Mouse (Mus musculus) midbrain, embryonic 10.5 days (tissue): Measurements from ENCODE around the gene Wdpcp. TPM values are rescaled to one million over a fixed set of nuclear protein-coding genes. Genes with fewer than 3 reads are reported as not detected.

Source experiments
- DNase-seq: peaks from one replicate; pipeline ENCODE4 v3.0.0-alpha.2; 2017; ENCODE audit warnings: low spot score
- H3K27ac ChIP-seq: fragments of 300-500 bp; sonication (generic); replicated peaks from 2 replicates; pipeline ENCODE4 v1.5.1; 2016; ENCODE audit warnings: mild to moderate bottlenecking
- H3K27me3 ChIP-seq: fragments of 300-500 bp; sonication (generic); 2 replicates; pipeline ENCODE4 v1.6.1; 2016; ENCODE audit warnings: low read depth, mild to moderate bottlenecking; ENCODE audit not compliant: poor library complexity, severe bottlenecking
- H3K36me3 ChIP-seq: fragments of 300-500 bp; sonication (generic); 2 replicates; pipeline ENCODE4 v1.6.1; 2016; ENCODE audit warnings: mild to moderate bottlenecking, moderate library complexity
- H3K4me1 ChIP-seq: fragments of 300-500 bp; sonication (generic); 2 replicates; pipeline ENCODE4 v1.6.1; 2016
- H3K4me3 ChIP-seq: fragments of 300-500 bp; sonication (generic); 2 replicates; pipeline ENCODE4 v1.5.1; 2016; ENCODE audit warnings: mild to moderate bottlenecking, moderate library complexity
- H3K9me3 ChIP-seq: fragments of 300-500 bp; sonication (generic); replicated peaks from 2 replicates; pipeline ENCODE4 v1.6.1; 2016; ENCODE audit warnings: mild to moderate bottlenecking
- WGBS: fragments of 180-500 bp; shearing (Covaris S2); methylation state at CpG from one replicate; pipeline ENCODE4 v1.1.7; 2016; 5-methylcytosine and 5-hydroxymethylcytosine counted together
- polyA plus RNA-seq: library from polyadenylated mRNA; unstranded; fragments of >200 nt; fragmentation: Nextera tagmentation; extraction: Ambion mirVana; gene quantifications from 2 replicates; pipeline ENCODE4 v1.2.1, GENCODE M21; 2016

The Wdpcp gene
- polyA plus RNA-seq, 1 experiment from 2014 or later: 11.9 TPM

DNA sequence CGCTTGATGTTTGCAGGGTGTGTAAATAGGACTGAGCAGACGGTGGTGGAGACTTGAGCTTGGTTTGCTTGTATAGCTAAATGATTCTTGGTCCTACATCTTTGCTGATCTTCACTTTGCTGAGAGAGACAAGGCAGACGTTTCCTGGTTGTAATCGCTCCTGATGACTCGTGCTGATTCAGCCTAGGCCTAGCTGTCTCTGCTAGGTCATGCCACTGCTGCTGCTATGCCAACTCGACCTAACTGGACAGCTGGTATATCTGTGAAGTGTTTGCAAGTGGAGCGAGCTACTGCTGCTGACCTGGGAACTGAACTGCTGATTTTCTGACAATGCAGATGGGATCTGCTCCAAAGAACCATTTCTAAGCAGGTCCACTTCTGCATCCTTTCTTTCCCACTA lies 9.4 kb downstream of the Wdpcp start:
- H3K27ac ChIP-seq: no peak overlapping the region
- H3K27me3 ChIP-seq: no peaks in the 10 kb centered on the region
- 80% methylated on average over 7 of the region's 7 CpGs for WGBS
- H3K36me3 ChIP-seq: no peaks in the 10 kb centered on the region
- DNase-seq: no peak
- no peaks in the 10 kb centered on the region for H3K4me1 ChIP-seq
- no peak overlapping the region for H3K4me3 ChIP-seq
- no peaks in the 10 kb centered on the region for H3K9me3 ChIP-seq

DNA sequence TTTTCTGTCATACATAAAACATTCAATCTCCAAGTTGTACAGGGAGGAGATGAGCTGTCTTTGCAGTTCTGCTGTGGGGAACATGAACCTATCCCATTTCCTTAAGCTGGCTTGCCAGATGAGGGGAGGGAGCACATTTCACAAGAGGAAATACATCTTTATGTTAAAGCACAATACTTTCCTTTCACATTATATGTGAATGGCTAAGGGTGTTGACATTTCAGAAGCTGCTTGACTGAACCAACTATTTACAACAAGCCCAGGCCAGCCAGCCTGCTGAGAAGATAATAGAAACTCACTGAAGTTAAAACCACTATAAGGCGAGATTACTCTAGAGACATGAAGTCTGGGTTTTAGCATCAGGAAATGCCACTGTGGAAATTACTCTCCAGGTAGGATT lies 11.3 kb downstream of the Wdpcp start:
- Histone ChIP-seq H3K27ac (no peak overlapping the region), H3K36me3 (no peaks in the 10 kb centered on the region), H3K9me3 (no peaks in the 10 kb centered on the region), H3K4me1 (no peaks in the 10 kb centered on the region), H3K4me3 (no peak overlapping the region), H3K27me3 (no peaks in the 10 kb centered on the region)
- WGBS: 52% methylated on average over 1 of the region's 1 CpGs
- DNase-seq: no peak

DNA sequence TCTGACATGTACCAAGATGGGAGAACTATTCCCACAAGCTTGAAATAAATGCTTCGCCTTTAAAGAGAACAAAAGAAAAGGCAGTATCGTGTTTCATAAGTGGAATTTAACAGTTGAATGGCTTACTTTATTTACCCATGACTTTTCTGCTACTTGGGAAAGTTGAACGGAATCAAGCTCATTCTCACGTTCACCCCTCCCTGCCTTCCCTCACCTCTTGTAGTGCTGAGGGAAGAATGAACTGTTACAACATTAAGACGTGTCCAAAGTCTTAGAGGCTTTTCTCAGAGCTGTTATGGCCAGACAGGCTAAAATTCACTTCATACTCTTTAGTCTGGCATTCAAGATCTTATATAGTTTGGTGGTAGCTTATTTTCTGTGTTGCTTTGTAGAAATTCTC lies 30.5 kb downstream of the Wdpcp start:
- H3K9me3 ChIP-seq: no peaks in the 10 kb centered on the region
- no peaks in the 10 kb centered on the region for H3K4me1 ChIP-seq
- H3K27ac ChIP-seq: no peak overlapping the region
- no peak overlapping the region for H3K4me3 ChIP-seq
- H3K36me3 ChIP-seq: no peaks in the 10 kb centered on the region
- no peak for DNase-seq
- no peaks in the 10 kb centered on the region for H3K27me3 ChIP-seq
- WGBS: 71% methylated on average over 5 of the region's 5 CpGs

DNA sequence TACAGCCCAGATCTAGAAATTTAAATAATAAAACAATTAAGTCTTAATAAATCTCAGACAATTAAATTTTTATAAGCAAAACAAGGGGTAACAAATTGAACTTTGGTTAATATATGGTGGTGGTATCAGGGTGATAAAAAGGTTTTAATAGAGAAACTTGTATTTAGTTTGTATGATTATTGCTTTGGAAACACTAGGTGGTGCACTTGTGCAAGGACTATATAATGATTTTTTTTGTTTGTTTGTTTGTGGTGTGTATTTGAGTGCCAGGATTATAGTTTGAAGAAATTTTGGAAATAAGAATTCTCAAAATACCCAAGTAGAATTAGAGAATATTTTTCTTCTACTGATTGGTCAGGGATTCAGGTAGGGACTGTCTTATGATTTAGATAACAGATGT lies 43.9 kb downstream of the Wdpcp start:
- H3K27ac ChIP-seq: no peak overlapping the region
- H3K27me3 ChIP-seq: no peaks in the 10 kb centered on the region
- H3K4me1 ChIP-seq: no peaks in the 10 kb centered on the region
- H3K36me3 ChIP-seq: no peaks in the 10 kb centered on the region
- no peak overlapping the region for H3K4me3 ChIP-seq
- H3K9me3 ChIP-seq: no peaks in the 10 kb centered on the region
- DNase-seq: no peak

DNA sequence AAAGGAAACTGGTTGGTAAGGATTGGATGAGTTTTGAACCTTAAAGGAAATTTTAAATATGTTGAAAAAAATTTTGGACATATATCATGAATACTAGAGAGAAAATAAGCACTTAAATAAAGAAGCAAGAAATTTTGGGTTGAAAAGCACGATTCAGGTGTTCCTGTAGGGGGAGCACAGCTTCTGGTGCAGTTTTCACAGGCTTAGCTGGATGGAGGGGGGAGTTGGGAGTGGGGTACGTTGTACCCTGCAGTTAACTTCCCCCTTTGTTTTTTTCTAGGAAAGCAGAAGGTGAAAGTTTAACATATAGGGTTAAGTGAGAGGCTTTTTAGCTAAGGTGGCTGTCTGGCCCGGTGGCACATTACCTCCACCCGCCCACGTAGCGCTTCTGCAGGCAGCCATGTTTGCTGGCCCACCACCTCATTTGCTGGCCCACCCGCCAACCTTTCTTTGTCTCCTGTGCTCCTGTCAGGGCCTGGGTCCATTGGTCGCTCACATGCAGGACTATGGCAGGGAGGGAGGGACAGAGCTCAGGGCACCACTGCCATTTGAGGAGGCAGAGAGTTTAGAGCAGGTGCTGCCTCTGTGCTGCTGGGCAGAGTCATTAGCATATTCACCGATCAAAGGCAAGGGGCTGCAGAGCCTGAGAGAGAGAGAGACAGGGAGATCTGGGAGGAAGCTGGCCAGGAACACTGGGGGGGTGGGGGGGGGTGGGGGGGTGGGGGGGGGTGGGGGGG lies 62.3 kb downstream of the Wdpcp start:
- 60% methylated on average over 9 of the region's 9 CpGs for WGBS
- Histone ChIP-seq H3K4me1 (no peaks in the 10 kb centered on the region), H3K4me3 (no peak overlapping the region), H3K27ac (no peak overlapping the region), H3K9me3 (no peaks in the 10 kb centered on the region), H3K27me3 (no peaks in the 10 kb centered on the region), H3K36me3 (no peaks in the 10 kb centered on the region)
- DNase-seq: no peak

DNA sequence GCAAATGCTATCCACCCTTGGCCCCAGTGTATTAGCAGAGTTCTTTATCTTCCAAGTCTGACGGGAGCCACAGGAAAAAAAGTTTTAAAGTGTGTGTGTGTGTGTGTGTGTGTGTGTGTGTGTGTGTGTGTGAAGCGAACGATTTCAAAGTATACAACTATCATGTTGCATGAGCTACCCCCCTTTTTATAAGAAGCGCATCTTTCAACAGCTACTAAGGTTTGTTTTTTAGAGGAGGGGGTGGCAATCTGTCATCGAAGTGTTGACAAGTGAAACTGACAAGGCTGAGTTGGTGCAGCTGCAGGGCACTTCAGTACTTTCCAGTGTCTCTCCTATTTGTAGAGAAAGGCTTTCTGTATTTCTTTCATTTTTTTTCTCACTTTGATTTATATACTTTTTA lies 66.3 kb downstream of the Wdpcp start:
- no peak for DNase-seq
- no peaks in the 10 kb centered on the region for H3K36me3 ChIP-seq
- 74% methylated on average over 5 of the region's 5 CpGs for WGBS

DNA sequence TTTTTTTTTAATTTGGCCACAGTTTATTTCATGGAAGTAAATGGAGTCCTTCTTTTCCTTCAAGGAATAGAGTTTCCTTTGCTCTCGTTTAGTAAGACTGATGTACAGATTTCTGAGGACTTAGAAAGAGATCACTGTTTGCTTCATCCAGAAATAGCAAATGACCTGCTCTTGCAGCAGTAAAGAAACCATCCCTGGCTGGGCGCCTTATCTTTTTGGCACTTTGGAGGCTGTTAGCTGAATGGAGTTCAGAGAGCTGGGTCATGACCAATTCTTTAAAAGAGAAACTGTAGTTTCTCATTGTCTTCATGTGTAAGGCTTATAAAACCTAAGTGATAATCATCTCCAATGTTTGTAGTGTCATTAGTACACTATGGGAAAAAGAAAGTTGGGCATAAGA lies 67.5 kb downstream of the Wdpcp start:
- Histone ChIP-seq H3K9me3 (no peaks in the 10 kb centered on the region), H3K27ac (no peak overlapping the region), H3K4me3 (no peak overlapping the region), H3K4me1 (no peaks in the 10 kb centered on the region), H3K36me3 (no peaks in the 10 kb centered on the region), H3K27me3 (no peaks in the 10 kb centered on the region)
- DNase-seq: no peak
- 81% methylated on average over 2 of the region's 2 CpGs for WGBS

More for the DNA sequence above, 66.3 kb downstream of the Wdpcp start:
- no peaks in the 10 kb centered on the region for H3K9me3 ChIP-seq
- H3K27ac ChIP-seq: no peak overlapping the region
- H3K4me1 ChIP-seq: no peaks in the 10 kb centered on the region
- H3K4me3 ChIP-seq: no peak overlapping the region
- H3K27me3 ChIP-seq: no peaks in the 10 kb centered on the region

DNA sequence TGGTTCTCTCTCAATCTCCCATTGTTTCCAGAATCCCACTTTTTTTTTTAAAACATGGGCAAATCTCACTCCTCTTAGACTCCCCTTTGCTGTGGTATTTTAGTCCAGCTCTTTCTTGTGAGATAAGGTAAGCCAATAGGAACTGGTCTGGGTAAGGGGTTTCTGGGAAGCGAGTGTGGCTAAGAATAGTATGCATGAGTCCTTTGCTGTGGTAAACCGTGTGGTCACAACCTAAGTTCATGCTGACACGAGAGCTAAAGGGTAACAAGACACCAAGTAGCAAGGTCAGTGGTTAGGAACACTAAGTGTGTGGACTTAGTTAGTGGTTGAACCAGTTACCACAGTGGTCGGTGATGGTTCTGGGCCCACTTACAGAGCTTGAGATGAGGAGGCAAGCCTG lies 72.2 kb downstream of the Wdpcp start:
- H3K4me3 ChIP-seq: no peak overlapping the region
- H3K4me1 ChIP-seq: no peaks in the 10 kb centered on the region
- H3K9me3 ChIP-seq: no peaks in the 10 kb centered on the region
- DNase-seq: no peak
- no peaks in the 10 kb centered on the region for H3K36me3 ChIP-seq
- 78% methylated on average over 4 of the region's 4 CpGs for WGBS
- H3K27ac ChIP-seq: no peak overlapping the region
- no peaks in the 10 kb centered on the region for H3K27me3 ChIP-seq

DNA sequence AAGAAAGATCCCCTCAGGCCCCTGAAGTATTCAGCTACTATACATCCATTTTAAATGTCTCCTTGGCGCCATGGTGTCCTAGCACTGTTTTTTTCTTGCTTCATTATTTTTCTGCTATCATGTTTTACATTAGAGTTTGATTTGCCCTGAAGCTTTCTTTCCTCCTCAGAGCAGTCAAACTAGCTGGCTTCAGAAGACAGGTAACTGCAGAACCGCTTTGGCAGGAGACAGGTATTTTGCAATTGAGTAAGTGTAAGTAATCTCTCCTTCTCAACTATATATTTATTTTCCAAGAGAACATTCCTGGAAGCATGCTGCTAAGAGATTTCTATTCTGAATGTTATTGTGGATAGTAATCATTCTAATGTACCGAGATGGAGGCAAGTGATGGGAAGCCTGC lies 74.1 kb downstream of the Wdpcp start:
- DNase-seq: no peak
- Histone ChIP-seq H3K27ac (no peak overlapping the region), H3K9me3 (no peaks in the 10 kb centered on the region), H3K4me1 (no peaks in the 10 kb centered on the region), H3K36me3 (no peaks in the 10 kb centered on the region), H3K27me3 (no peaks in the 10 kb centered on the region), H3K4me3 (no peak overlapping the region)
- 80% methylated on average over 3 of the region's 3 CpGs for WGBS

DNA sequence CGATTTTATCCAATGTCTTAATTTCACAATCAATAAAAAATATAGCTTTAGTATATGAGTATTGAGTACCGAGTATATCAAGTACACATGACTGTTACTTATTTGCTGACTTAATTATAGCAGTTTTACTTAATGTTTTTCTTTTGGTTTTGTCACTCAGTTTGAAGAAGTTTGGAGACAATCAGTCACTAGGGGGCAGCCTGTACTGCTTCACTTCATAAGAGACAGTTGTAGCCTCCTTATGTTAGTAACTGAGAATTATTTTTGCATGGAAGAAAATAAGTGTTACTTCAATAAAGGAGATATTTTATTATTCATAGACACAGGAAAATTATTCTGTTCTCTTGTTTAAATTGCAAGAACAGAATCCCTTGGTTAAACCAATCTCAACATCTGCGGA lies 87.0 kb downstream of the Wdpcp start:
- Histone ChIP-seq H3K36me3 (no peaks in the 10 kb centered on the region), H3K4me1 (no peaks in the 10 kb centered on the region), H3K27me3 (no peaks in the 10 kb centered on the region), H3K27ac (no peak overlapping the region), H3K4me3 (no peak overlapping the region), H3K9me3 (no peaks in the 10 kb centered on the region)
- no peak for DNase-seq
- 66% methylated on average over 3 of the region's 3 CpGs for WGBS

DNA sequence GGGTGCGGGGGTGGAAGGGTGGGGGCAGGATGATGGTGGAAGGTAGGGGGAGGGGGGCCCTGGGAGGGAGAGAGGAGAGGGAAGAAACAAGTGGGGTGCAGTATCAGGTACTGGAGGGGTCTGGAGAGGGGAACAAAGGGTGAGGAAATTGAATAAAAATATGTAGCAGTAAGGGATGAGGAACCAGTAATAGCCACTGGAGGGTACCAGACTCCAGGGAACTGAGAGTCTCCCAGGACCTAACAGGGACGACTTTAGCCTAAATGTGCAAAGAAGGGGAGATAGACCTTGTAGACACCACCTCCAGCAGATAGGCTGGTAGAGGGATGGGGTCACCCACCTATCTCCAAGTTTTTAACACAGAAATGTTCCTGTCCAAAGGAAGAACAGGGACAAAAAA lies 105.0 kb downstream of the Wdpcp start:
- H3K27me3 ChIP-seq: no peaks in the 10 kb centered on the region
- no peak overlapping the region for H3K4me3 ChIP-seq
- no peak overlapping the region for H3K27ac ChIP-seq
- no peak for DNase-seq
- H3K4me1 ChIP-seq: no peaks in the 10 kb centered on the region
- no peaks in the 10 kb centered on the region for H3K36me3 ChIP-seq
- no peaks in the 10 kb centered on the region for H3K9me3 ChIP-seq
- WGBS: 72% methylated on average over 2 of the region's 2 CpGs

DNA sequence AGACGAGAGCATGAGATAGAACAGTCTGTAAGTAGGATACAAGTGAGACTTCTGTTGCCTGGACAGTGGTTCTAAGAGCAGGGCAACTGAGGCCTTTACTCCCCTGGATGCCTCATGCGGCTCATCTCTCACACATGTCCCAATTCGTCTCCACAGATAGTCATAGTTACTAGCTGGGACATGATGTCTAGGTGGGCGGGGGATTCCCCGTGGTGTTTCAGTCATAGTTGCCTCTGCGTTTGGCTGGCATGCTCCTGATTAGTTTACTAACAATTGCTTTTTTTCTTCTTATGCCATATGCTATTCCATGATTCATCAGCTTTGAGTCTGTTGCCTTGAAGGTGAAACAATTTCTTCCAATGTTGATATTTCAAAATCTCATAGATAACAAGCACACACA lies 116.4 kb downstream of the Wdpcp start:
- no peak for DNase-seq
- Histone ChIP-seq H3K27me3 (no peaks in the 10 kb centered on the region), H3K36me3 (no peaks in the 10 kb centered on the region), H3K27ac (no peak overlapping the region), H3K4me1 (no peaks in the 10 kb centered on the region), H3K9me3 (no peaks in the 10 kb centered on the region), H3K4me3 (no peak overlapping the region)
- 87% methylated on average over 6 of the region's 6 CpGs for WGBS

DNA sequence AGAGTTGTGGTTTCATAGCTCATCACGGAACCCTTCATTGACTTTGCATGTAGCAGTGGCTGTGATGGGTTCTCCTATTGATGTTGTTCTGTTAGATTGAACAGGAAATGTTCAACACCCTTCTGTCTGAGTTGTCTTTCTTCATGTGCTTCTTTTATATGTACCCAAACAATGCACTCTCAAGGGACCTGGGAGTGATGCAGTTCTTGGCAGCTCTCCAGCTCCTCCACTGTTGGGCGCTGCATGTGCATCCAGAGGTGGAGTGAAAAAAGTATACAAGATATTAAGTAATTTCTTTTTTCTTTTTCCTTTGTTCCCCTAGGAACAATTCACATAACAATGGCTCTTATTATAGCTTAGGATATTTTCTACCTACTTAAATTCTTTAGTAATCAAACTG lies 118.7 kb downstream of the Wdpcp start:
- H3K27me3 ChIP-seq: no peaks in the 10 kb centered on the region
- no peaks in the 10 kb centered on the region for H3K36me3 ChIP-seq
- peaks cover 5% of the 10 kb centered on the region for H3K4me1 ChIP-seq
- DNase-seq: no peak
- H3K27ac ChIP-seq: no peak overlapping the region
- no peaks in the 10 kb centered on the region for H3K9me3 ChIP-seq
- H3K4me3 ChIP-seq: no peak overlapping the region
- 92% methylated on average over 2 of the region's 2 CpGs for WGBS

DNA sequence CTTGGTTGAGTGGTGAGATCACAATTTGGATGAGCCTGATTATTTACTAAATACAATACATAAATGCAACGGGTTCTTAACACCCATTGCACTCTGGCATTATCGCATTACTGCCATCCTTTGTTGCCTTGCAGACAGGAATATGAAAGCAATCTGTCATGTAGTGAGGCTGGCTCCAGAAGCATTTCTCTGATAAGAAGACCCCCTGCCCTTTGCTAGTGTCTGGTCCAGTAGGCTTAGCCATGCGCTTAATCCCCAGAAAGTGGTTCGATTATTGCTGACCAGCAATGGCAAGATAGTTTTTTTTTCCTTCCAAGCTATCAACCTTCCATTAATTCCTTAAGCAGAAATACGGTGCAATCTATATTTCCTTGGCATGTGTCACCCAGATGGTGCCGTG lies 122.1 kb downstream of the Wdpcp start:
- H3K36me3 ChIP-seq: no peaks in the 10 kb centered on the region
- no peaks in the 10 kb centered on the region for H3K27me3 ChIP-seq
- no peak overlapping the region for H3K27ac ChIP-seq
- DNase-seq: no peak
- H3K9me3 ChIP-seq: no peaks in the 10 kb centered on the region
- peaks cover 8% of the 10 kb centered on the region for H3K4me1 ChIP-seq
- 68% methylated on average over 6 of the region's 6 CpGs for WGBS
- H3K4me3 ChIP-seq: no peak overlapping the region
